Mouse (Mus musculus): ENCODE results near the gene Erp44. TPM values are rescaled to one million over a fixed set of nuclear protein-coding genes. Genes with fewer than 3 reads are reported as not detected.

The Erp44 gene
- polyA plus RNA-seq, 1 experiment from 2014 or later = 49.1 TPM

GRCm38 (mm10) chr4:48182115-48182806 is 97.1 kb downstream of the Erp44 start:
- WGBS = 84% methylated on average over 8 of the region's 8 CpGs
- Histone ChIP-seq H3K4me3 (ENCODE audit: control insufficient read depth in 1 of 2, insufficient read depth in 1 of 2, low read depth in 1 of 2, low read length in 2 of 2) (no peak overlapping the region), H3K4me2 (ENCODE audit: low read length) (no peak overlapping the region), H3K27me3 (ENCODE audit: control insufficient read depth, insufficient read depth, low read length) (no peaks in the 10 kb centered on the region), H3K9ac (ENCODE audit: low read length) (no peak overlapping the region), H3K36me3 (ENCODE audit: control insufficient read depth, insufficient read depth, low read length) (peaks cover 26% of the 10 kb centered on the region; the same call in 1 of the 2 replicates), H3K9me3 (ENCODE audit: control insufficient read depth, low read length) (0 out of 2 replicates have a peak, but pooled peaks cover 5% of the 10 kb centered on the region), H3K27ac (replicated peaks in 1 of 2; ENCODE audit: control insufficient read depth in 1 of 2, insufficient read depth in 1 of 2, low read depth in 2 of 2, low read length in 2 of 2) (no peak overlapping the region), H3K4me1 (ENCODE audit: control insufficient read depth in 2 of 2, insufficient read depth in 2 of 2, low read length in 2 of 2) (no peaks in the 10 kb centered on the region)
- no peak for ATAC-seq (ENCODE audit: insufficient number of reproducible peaks, insufficient read depth, low FRiP score, low read depth)

- no peak overlapping the region for H3K9ac ChIP-seq (ENCODE audit: low read length)
- H3K4me3 ChIP-seq (ENCODE audit: control insufficient read depth in 1 of 2, insufficient read depth in 1 of 2, low read depth in 1 of 2, low read length in 2 of 2) = no peak overlapping the region
- 85% methylated on average over 6 of the region's 6 CpGs for WGBS
- 0 out of 2 replicates have a peak, but pooled peaks cover 5% of the 10 kb centered on the region for H3K9me3 ChIP-seq (ENCODE audit: control insufficient read depth, low read length)
- H3K27me3 ChIP-seq (ENCODE audit: control insufficient read depth, insufficient read depth, low read length) = no peaks in the 10 kb centered on the region
- H3K27ac ChIP-seq (replicated peaks in 1 of 2; ENCODE audit: control insufficient read depth in 1 of 2, insufficient read depth in 1 of 2, low read depth in 2 of 2, low read length in 2 of 2) = no peak overlapping the region
- H3K4me1 ChIP-seq (ENCODE audit: control insufficient read depth in 2 of 2, insufficient read depth in 2 of 2, low read length in 2 of 2) = no peaks in the 10 kb centered on the region
- ATAC-seq (ENCODE audit: insufficient number of reproducible peaks, insufficient read depth, low FRiP score, low read depth) = no peak
- peaks cover 26% of the 10 kb centered on the region; the same call in 1 of the 2 replicates for H3K36me3 ChIP-seq (ENCODE audit: control insufficient read depth, insufficient read depth, low read length)
- no peak overlapping the region for H3K4me2 ChIP-seq (ENCODE audit: low read length)
Observed at GRCm38 (mm10) chr4:48181366-48181765, 98.0 kb downstream of the Erp44 start.

- 36% methylated on average over 2 of the region's 2 CpGs for WGBS
- H3K9ac ChIP-seq (ENCODE audit: low read length) = no peak overlapping the region
- H3K4me3 ChIP-seq (ENCODE audit: control insufficient read depth in 1 of 2, insufficient read depth in 1 of 2, low read depth in 1 of 2, low read length in 2 of 2) = no peak overlapping the region
- H3K9me3 ChIP-seq (ENCODE audit: control insufficient read depth, low read length) = 0 out of 2 replicates have a peak, but pooled peaks cover 5% of the 10 kb centered on the region
- H3K4me2 ChIP-seq (ENCODE audit: low read length) = no peak overlapping the region
- H3K27ac ChIP-seq (replicated peaks in 1 of 2; ENCODE audit: control insufficient read depth in 1 of 2, insufficient read depth in 1 of 2, low read depth in 2 of 2, low read length in 2 of 2) = no peak overlapping the region
- H3K36me3 ChIP-seq (ENCODE audit: control insufficient read depth, insufficient read depth, low read length) = peaks cover 26% of the 10 kb centered on the region; the same call in 1 of the 2 replicates
- no peaks in the 10 kb centered on the region for H3K4me1 ChIP-seq (ENCODE audit: control insufficient read depth in 2 of 2, insufficient read depth in 2 of 2, low read length in 2 of 2)
- ATAC-seq (ENCODE audit: insufficient number of reproducible peaks, insufficient read depth, low FRiP score, low read depth) = no peak
- no peaks in the 10 kb centered on the region for H3K27me3 ChIP-seq (ENCODE audit: control insufficient read depth, insufficient read depth, low read length)
Observed at GRCm38 (mm10) chr4:48180922-48181321, 98.4 kb downstream of the Erp44 start.

- 83% methylated on average over 3 of the region's 3 CpGs for WGBS
- H3K4me1 ChIP-seq (ENCODE audit: control insufficient read depth in 2 of 2, insufficient read depth in 2 of 2, low read length in 2 of 2) = no peaks in the 10 kb centered on the region
- no peak overlapping the region for H3K27ac ChIP-seq (replicated peaks in 1 of 2; ENCODE audit: control insufficient read depth in 1 of 2, insufficient read depth in 1 of 2, low read depth in 2 of 2, low read length in 2 of 2)
- no peaks in the 10 kb centered on the region for H3K36me3 ChIP-seq (ENCODE audit: control insufficient read depth, insufficient read depth, low read length)
- H3K27me3 ChIP-seq (ENCODE audit: control insufficient read depth, insufficient read depth, low read length) = no peaks in the 10 kb centered on the region
- H3K9ac ChIP-seq (ENCODE audit: low read length) = no peak overlapping the region
- H3K4me3 ChIP-seq (ENCODE audit: control insufficient read depth in 1 of 2, insufficient read depth in 1 of 2, low read depth in 1 of 2, low read length in 2 of 2) = no peak overlapping the region
- 0 out of 2 replicates have a peak, but pooled peaks cover 5% of the 10 kb centered on the region for H3K9me3 ChIP-seq (ENCODE audit: control insufficient read depth, low read length)
- ATAC-seq (ENCODE audit: insufficient number of reproducible peaks, insufficient read depth, low FRiP score, low read depth) = no peak
- H3K4me2 ChIP-seq (ENCODE audit: low read length) = no peak overlapping the region
Observed at GRCm38 (mm10) chr4:48175666-48176065, 103.7 kb downstream of the Erp44 start.

GRCm38 (mm10) chr4:48163851-48164250 is 115.5 kb downstream of the Erp44 start:
- Histone ChIP-seq H3K36me3 (ENCODE audit: control insufficient read depth, insufficient read depth, low read length) (peaks cover 21% of the 10 kb centered on the region), H3K4me3 (ENCODE audit: control insufficient read depth in 1 of 2, insufficient read depth in 1 of 2, low read depth in 1 of 2, low read length in 2 of 2) (no peak overlapping the region), H3K4me2 (ENCODE audit: low read length) (no peak overlapping the region), H3K27ac (replicated peaks in 1 of 2; ENCODE audit: control insufficient read depth in 1 of 2, insufficient read depth in 1 of 2, low read depth in 2 of 2, low read length in 2 of 2) (no peak overlapping the region), H3K4me1 (ENCODE audit: control insufficient read depth in 2 of 2, insufficient read depth in 2 of 2, low read length in 2 of 2) (no peaks in the 10 kb centered on the region), H3K9ac (ENCODE audit: low read length) (no peak overlapping the region), H3K27me3 (ENCODE audit: control insufficient read depth, insufficient read depth, low read length) (no peaks in the 10 kb centered on the region), H3K9me3 (ENCODE audit: control insufficient read depth, low read length) (no peaks in the 10 kb centered on the region)
- 79% methylated on average over 5 of the region's 5 CpGs for WGBS
- ATAC-seq (ENCODE audit: insufficient number of reproducible peaks, insufficient read depth, low FRiP score, low read depth) = no peak

GRCm38 (mm10) chr4:48160386-48160785 is 119.0 kb downstream of the Erp44 start:
- no peaks in the 10 kb centered on the region for H3K27me3 ChIP-seq (ENCODE audit: control insufficient read depth, insufficient read depth, low read length)
- ATAC-seq (ENCODE audit: insufficient number of reproducible peaks, insufficient read depth, low FRiP score, low read depth) = no peak
- no peak overlapping the region for H3K4me3 ChIP-seq (ENCODE audit: control insufficient read depth in 1 of 2, insufficient read depth in 1 of 2, low read depth in 1 of 2, low read length in 2 of 2)
- no peaks in the 10 kb centered on the region for H3K4me1 ChIP-seq (ENCODE audit: control insufficient read depth in 2 of 2, insufficient read depth in 2 of 2, low read length in 2 of 2)
- H3K9me3 ChIP-seq (ENCODE audit: control insufficient read depth, low read length) = no peaks in the 10 kb centered on the region
- H3K36me3 ChIP-seq (ENCODE audit: control insufficient read depth, insufficient read depth, low read length) = peaks cover 8% of the 10 kb centered on the region
- 58% methylated on average over 4 of the region's 4 CpGs for WGBS
- H3K27ac ChIP-seq (replicated peaks in 1 of 2; ENCODE audit: control insufficient read depth in 1 of 2, insufficient read depth in 1 of 2, low read depth in 2 of 2, low read length in 2 of 2) = no peak overlapping the region
- H3K4me2 ChIP-seq (ENCODE audit: low read length) = no peak overlapping the region
- no peak overlapping the region for H3K9ac ChIP-seq (ENCODE audit: low read length)

GRCm38 (mm10) chr4:48155864-48156263 is 123.5 kb downstream of the Erp44 start:
- no peak overlapping the region for H3K9ac ChIP-seq (ENCODE audit: low read length)
- H3K27ac ChIP-seq (replicated peaks in 1 of 2; ENCODE audit: control insufficient read depth in 1 of 2, insufficient read depth in 1 of 2, low read depth in 2 of 2, low read length in 2 of 2) = no peak overlapping the region
- H3K27me3 ChIP-seq (ENCODE audit: control insufficient read depth, insufficient read depth, low read length) = no peaks in the 10 kb centered on the region
- no peak for ATAC-seq (ENCODE audit: insufficient number of reproducible peaks, insufficient read depth, low FRiP score, low read depth)
- no peak overlapping the region for H3K4me3 ChIP-seq (ENCODE audit: control insufficient read depth in 1 of 2, insufficient read depth in 1 of 2, low read depth in 1 of 2, low read length in 2 of 2)
- H3K4me2 ChIP-seq (ENCODE audit: low read length) = no peak overlapping the region
- H3K4me1 ChIP-seq (ENCODE audit: control insufficient read depth in 2 of 2, insufficient read depth in 2 of 2, low read length in 2 of 2) = no peaks in the 10 kb centered on the region
- H3K36me3 ChIP-seq (ENCODE audit: control insufficient read depth, insufficient read depth, low read length) = peaks cover 8% of the 10 kb centered on the region
- 71% methylated on average over 1 of the region's 1 CpGs for WGBS
- H3K9me3 ChIP-seq (ENCODE audit: control insufficient read depth, low read length) = no peaks in the 10 kb centered on the region

GRCm38 (mm10) chr4:48153229-48153628 is 126.1 kb downstream of the Erp44 start:
- WGBS = 78% methylated on average over 5 of the region's 5 CpGs
- no peaks in the 10 kb centered on the region for H3K27me3 ChIP-seq (ENCODE audit: control insufficient read depth, insufficient read depth, low read length)

More at GRCm38 (mm10) chr4:48153229-48153628, 126.1 kb downstream of the Erp44 start:
- Histone ChIP-seq H3K36me3 (ENCODE audit: control insufficient read depth, insufficient read depth, low read length) (no peaks in the 10 kb centered on the region), H3K4me3 (ENCODE audit: control insufficient read depth in 1 of 2, insufficient read depth in 1 of 2, low read depth in 1 of 2, low read length in 2 of 2) (no peak overlapping the region), H3K9ac (ENCODE audit: low read length) (no peak overlapping the region), H3K4me1 (ENCODE audit: control insufficient read depth in 2 of 2, insufficient read depth in 2 of 2, low read length in 2 of 2) (no peaks in the 10 kb centered on the region), H3K4me2 (ENCODE audit: low read length) (no peak overlapping the region), H3K27ac (replicated peaks in 1 of 2; ENCODE audit: control insufficient read depth in 1 of 2, insufficient read depth in 1 of 2, low read depth in 2 of 2, low read length in 2 of 2) (no peak overlapping the region), H3K9me3 (ENCODE audit: control insufficient read depth, low read length) (no peaks in the 10 kb centered on the region)
- no peak for ATAC-seq (ENCODE audit: insufficient number of reproducible peaks, insufficient read depth, low FRiP score, low read depth)
